In the genomic region with DNA sequence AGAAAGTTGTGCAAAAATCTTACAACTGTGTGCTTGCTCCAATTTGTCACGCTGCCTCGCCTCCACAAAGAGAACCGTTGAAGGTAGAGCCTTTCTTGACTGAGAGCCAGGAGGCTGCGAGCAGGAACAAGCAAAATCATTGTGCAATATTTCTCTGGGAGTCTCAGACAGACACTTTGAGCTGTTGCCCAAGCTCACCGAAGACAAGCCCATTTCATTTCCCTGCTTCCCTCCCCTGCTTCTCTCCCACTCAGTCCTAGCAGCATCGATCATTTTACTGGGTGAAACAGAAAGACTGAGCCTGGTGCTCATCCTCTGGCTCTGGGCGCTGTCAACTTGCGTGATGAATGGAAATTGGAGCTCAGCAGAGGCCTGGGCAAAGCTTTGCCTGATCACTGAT, we compare ENCODE assay signal across 7 mouse cellular contexts. TPM values are rescaled to one million over a fixed set of nuclear protein-coding genes. Genes with fewer than 3 reads are reported as not detected.
A peak's percentile ranks its signal among the peaks of the same experiment; 100 is the strongest.
DNase-seq lines count a peak whose midpoint lies in the region; ATAC-seq lines count a peak whose summit lies in the region.

No protein-coding gene starts in this region.

- H3K4me1 ChIP-seq in liver, embryonic 12.5 days: no peaks in the 10 kb centered on the region
- peaks cover 9% of the 10 kb centered on the region for H3K4me1 ChIP-seq in embryonic facial prominence, embryonic 10.5 days
- peaks cover 30% of the 10 kb centered on the region for H3K4me1 ChIP-seq in neural tube, embryonic 12.5 days

- DNase-seq in liver: peak; percentile 11
- DNase-seq in embryonic facial prominence, embryonic 10.5 days (ENCODE audit: low spot score): no peak
- DNase-seq in gastrocnemius, postnatal 25 days: peak; percentile 45
- DNase-seq in left cerebral cortex, postnatal 10 days (ENCODE audit: extremely low spot score in 1 of 2, low spot score in 2 of 2): peak; percentile 46 to 50

- H3K9ac ChIP-seq in liver, embryonic 12.5 days: no peak overlapping the region
- H3K9ac ChIP-seq in neural tube, embryonic 12.5 days: no peak overlapping the region

- no peak for ATAC-seq in liver, embryonic 12.5 days
- ATAC-seq in neural tube, embryonic 12.5 days (ENCODE audit: low FRiP score, low read depth): peak; percentile 44
- ATAC-seq in activated CD4-positive, CD25-positive, alpha-beta regulatory T cell, adult 4 months: no peak

- H3K9me3 ChIP-seq in liver, embryonic 12.5 days (replicated peaks): no peaks in the 10 kb centered on the region
- H3K9me3 ChIP-seq in embryonic facial prominence, embryonic 10.5 days: no peaks in the 10 kb centered on the region
- no peaks in the 10 kb centered on the region for H3K9me3 ChIP-seq in neural tube, embryonic 12.5 days

- H3K27me3 ChIP-seq in liver, embryonic 12.5 days (replicated peaks): peaks cover 5% of the 10 kb centered on the region
- 0 out of 2 replicates have a peak, but pooled peaks cover 3% of the 10 kb centered on the region for H3K27me3 ChIP-seq in embryonic facial prominence, embryonic 10.5 days (replicated peaks; ENCODE audit: low read depth, poor library complexity, severe bottlenecking)
- no peaks in the 10 kb centered on the region for H3K27me3 ChIP-seq in neural tube, embryonic 12.5 days (replicated peaks)

- H3K4me2 ChIP-seq in liver, embryonic 12.5 days: no peak overlapping the region
- peak overlapping the region; percentile 36 for H3K4me2 ChIP-seq in neural tube, embryonic 12.5 days (replicated peaks)

- no peaks in the 10 kb centered on the region for H3K36me3 ChIP-seq in liver, embryonic 12.5 days
- H3K36me3 ChIP-seq in embryonic facial prominence, embryonic 10.5 days (replicated peaks): no peaks in the 10 kb centered on the region
- H3K36me3 ChIP-seq in neural tube, embryonic 12.5 days: no peaks in the 10 kb centered on the region

- H3K27ac ChIP-seq in liver, embryonic 12.5 days: no peak overlapping the region
- H3K27ac ChIP-seq in embryonic facial prominence, embryonic 10.5 days (replicated peaks): peak overlapping the region; percentile 19; the same call in 1 of the 2 replicates
- peak overlapping the region; percentile 39; the same call in 1 of the 2 replicates for H3K27ac ChIP-seq in neural tube, embryonic 12.5 days

- intact Hi-C loops in left cerebral cortex, postnatal 10 days (cut with DNase I): loop anchor here (5.0 kb wide), 1 partner anchor 105 kb away; no protein-coding TSS in a partner anchor

- H3K4me3 ChIP-seq in liver, embryonic 12.5 days: no peak overlapping the region
- H3K4me3 ChIP-seq in embryonic facial prominence, embryonic 10.5 days: no peak overlapping the region
- no peak overlapping the region for H3K4me3 ChIP-seq in neural tube, embryonic 12.5 days

- 47% methylated on average over 8 of the region's 8 CpGs for WGBS in liver, embryonic 12.5 days (ENCODE audit: insufficient replicate concordance)
- 41% methylated on average over 8 of the region's 8 CpGs for WGBS in embryonic facial prominence, embryonic 10.5 days
- WGBS in neural tube, embryonic 12.5 days: 29% methylated on average over 8 of the region's 8 CpGs

RNA-seq across cellular contexts. Expression of gene Glce, which starts 14.8 kb away (rescaled TPM):
- 7.8 TPM in 2 replicates for polyA plus RNA-seq in liver, embryonic 12.5 days (2016; fragmentation: Nextera tagmentation; extraction: Ambion mirVana)
- 26.6 and 26.8 TPM in 2 replicates for polyA plus RNA-seq in embryonic facial prominence, embryonic 10.5 days (2016; fragmentation: Nextera tagmentation; extraction: Ambion mirVana)
- 1 to 10 TPM; 5.5 to 8.3 TPM for total RNA-seq in gastrocnemius, postnatal 25 days (2021)
- 10 to 100 TPM; 26.5 to 28.4 TPM for total RNA-seq in left cerebral cortex, postnatal 10 days (2021)
- polyA plus RNA-seq in neural tube, embryonic 12.5 days (2016; fragmentation: Nextera tagmentation; extraction: Ambion mirVana): 17.3 and 21.9 TPM in 2 replicates
- 1 to 10 TPM; 4.7 to 5.4 TPM for polyA plus RNA-seq in activated CD4-positive, CD25-positive, alpha-beta regulatory T cell, adult 4 months (2017; shearing (Covaris generic))
